Mouse (Mus musculus) cerebellum, adult 2 months (tissue): ENCODE data around the gene Rnf44.

Source experiments
- CTCF ChIP-seq: fragments of 200-500 bp; IDR thresholded peaks from 2 replicates; pipeline ENCODE4 v1.5.1; 2011; ENCODE audit warnings: low read depth, mild to moderate bottlenecking, control low read depth, low read length, moderate library complexity, borderline replicate concordance; ENCODE audit not compliant: insufficient read depth
- POLR2A ChIP-seq: fragments of 200-500 bp; IDR thresholded peaks from 2 replicates; pipeline ENCODE4 v1.6.1; 2011; ENCODE audit warnings: low read length, control low read depth, borderline replicate concordance; ENCODE audit not compliant: insufficient read depth

DNA sequence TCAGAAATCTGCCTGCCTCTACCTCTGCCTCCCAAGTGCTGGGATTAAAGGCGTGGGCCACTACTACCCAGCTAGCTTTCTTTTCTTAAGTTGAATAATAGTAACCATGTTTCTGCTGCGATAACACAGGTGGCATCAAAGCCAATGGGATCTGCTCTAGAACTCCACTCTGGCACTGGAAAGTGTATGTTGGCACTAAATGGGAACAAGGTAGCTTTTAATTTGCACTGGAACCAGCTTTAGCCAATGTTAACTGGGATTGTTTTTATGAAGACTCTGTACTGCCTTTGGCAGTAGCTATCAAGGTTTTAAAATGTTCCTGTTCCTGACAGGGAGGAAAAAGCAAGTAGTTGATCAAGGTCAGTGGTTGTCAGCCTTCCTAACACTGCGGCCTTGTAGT, 58.7 kb downstream of the Rnf44 start:
- TF ChIP-seq POLR2A = no peak
- TF ChIP-seq CTCF = no peak
